In the genomic region with DNA sequence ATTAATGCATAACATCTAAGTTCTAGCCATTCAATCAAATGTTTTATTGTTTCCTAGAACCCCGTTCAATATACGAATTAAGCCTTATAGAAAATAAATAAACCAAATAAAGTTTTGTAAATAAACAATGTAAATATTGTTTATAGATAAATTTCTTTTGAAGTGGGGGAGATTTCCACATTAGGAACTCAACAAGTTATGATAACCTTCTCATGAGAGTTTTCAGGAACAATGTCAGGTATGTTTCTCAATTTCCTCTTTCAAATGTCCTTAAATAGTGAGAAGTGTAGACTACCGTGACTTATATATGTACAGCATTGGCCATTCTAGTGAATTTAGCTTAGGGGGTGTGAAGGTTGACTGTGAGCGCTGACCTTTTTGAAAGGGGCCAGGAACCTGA, we compare ENCODE assay signal across 38 mouse cellular contexts. TPM values are rescaled to one million over a fixed set of nuclear protein-coding genes. Genes with fewer than 3 reads are reported as not detected.
"Had no signal": no experiment of that assay in that cellular context is flagged by ENCODE, and none has a peak within 500 bp of the region (broad histone marks: within the 10 kb centered on the region; RNA-seq: fewer than 3 reads in every experiment).

TSS of gene Clec4b2 (plus strand) at position 301 of the 400 bp plus-strand sequence.

- DNase-seq: gastrocnemius, adult 2 months; gastrocnemius, postnatal 10 days; gastrocnemius, postnatal 25 days; heart, adult 18-20 months; heart, postnatal 10 days; heart, postnatal 4 days; kidney, adult 18-20 months; kidney, adult 8-10 months; kidney, postnatal 10 days; kidney, postnatal 25 days; kidney, postnatal 4 days; liver had no signal

- H3K27ac ChIP-seq: gastrocnemius, adult 2 months; heart, embryonic 10.5 days; hindbrain, embryonic 10.5 days; hindbrain, embryonic 13.5 days; hindbrain, embryonic 15.5 days; intestine, embryonic 15.5 days; layer of hippocampus, adult 2 months; left cerebral cortex, adult 2 months; limb, embryonic 10.5 days; limb, embryonic 12.5 days had no signal

- H3K4me3 ChIP-seq: gastrocnemius, adult 2 months; heart, embryonic 10.5 days; heart, embryonic 12.5 days; hindbrain, embryonic 10.5 days; hindbrain, embryonic 13.5 days; hindbrain, embryonic 15.5 days; intestine, embryonic 15.5 days; layer of hippocampus, adult 2 months; left cerebral cortex, adult 2 months; limb, embryonic 10.5 days; limb, embryonic 12.5 days had no signal

- H3K27me3 ChIP-seq: heart, embryonic 12.5 days; hindbrain, embryonic 13.5 days; hindbrain, embryonic 15.5 days; intestine, embryonic 15.5 days; limb, embryonic 12.5 days had no signal

- H3K4me1 ChIP-seq: heart, embryonic 10.5 days; heart, embryonic 12.5 days; hindbrain, embryonic 10.5 days; hindbrain, embryonic 13.5 days; hindbrain, embryonic 15.5 days; intestine, embryonic 15.5 days; limb, embryonic 10.5 days; limb, embryonic 12.5 days had no signal

- H3K9ac ChIP-seq: heart, embryonic 12.5 days; hindbrain, embryonic 13.5 days; hindbrain, embryonic 15.5 days; intestine, embryonic 15.5 days; limb, embryonic 12.5 days had no signal

- H3K4me2 ChIP-seq: heart, embryonic 12.5 days; hindbrain, embryonic 13.5 days; hindbrain, embryonic 15.5 days; intestine, embryonic 15.5 days; limb, embryonic 12.5 days; liver, embryonic 11.5 days had no signal

- H3K36me3 ChIP-seq: heart, embryonic 10.5 days; heart, embryonic 12.5 days; hindbrain, embryonic 10.5 days; hindbrain, embryonic 13.5 days; hindbrain, embryonic 15.5 days; intestine, embryonic 15.5 days; limb, embryonic 10.5 days; limb, embryonic 12.5 days had no signal

- ATAC-seq: inflammation-experienced regulatory T-cells, adult 6 months; intestine, embryonic 15.5 days; intestine, postnatal 0 days had no signal

- H3K9me3 ChIP-seq: heart, embryonic 10.5 days; hindbrain, embryonic 13.5 days; hindbrain, embryonic 15.5 days; intestine, embryonic 15.5 days; limb, embryonic 10.5 days had no signal

RNA-seq across cellular contexts. Expression of gene Clec4b2, which starts in this region (rescaled TPM):
- total RNA-seq: gastrocnemius, adult 2 months; gastrocnemius, postnatal 10 days; gastrocnemius, postnatal 25 days; gastrocnemius, postnatal 4 days; heart, adult 18-20 months; heart, adult 8-10 months; heart, postnatal 10 days; heart, postnatal 25 days; heart, postnatal 4 days; layer of hippocampus, adult 2 months; layer of hippocampus, postnatal 10 days; layer of hippocampus, postnatal 25 days; left cerebral cortex, adult 2 months; left cerebral cortex, postnatal 14 days; left cerebral cortex, postnatal 36 days had no signal
- polyA plus RNA-seq: frontal cortex, adult 2 months; heart, embryonic 10.5 days; heart, embryonic 12.5 days; heart, embryonic 14.5 days; heart, embryonic 16.5 days; hindbrain, embryonic 10.5 days; hindbrain, embryonic 13.5 days; hindbrain, embryonic 15.5 days; inflammation-experienced regulatory T-cells, adult 6 months; intestine, embryonic 15.5 days; intestine, postnatal 0 days; kidney, embryonic 14.5 days; kidney, embryonic 16.5 days; limb, embryonic 10.5 days; limb, embryonic 12.5 days; limb, embryonic 14.5 days; liver, embryonic 11.5 days had no signal
